Mouse (Mus musculus): ENCODE measurements around the gene Rps8.

DNA sequence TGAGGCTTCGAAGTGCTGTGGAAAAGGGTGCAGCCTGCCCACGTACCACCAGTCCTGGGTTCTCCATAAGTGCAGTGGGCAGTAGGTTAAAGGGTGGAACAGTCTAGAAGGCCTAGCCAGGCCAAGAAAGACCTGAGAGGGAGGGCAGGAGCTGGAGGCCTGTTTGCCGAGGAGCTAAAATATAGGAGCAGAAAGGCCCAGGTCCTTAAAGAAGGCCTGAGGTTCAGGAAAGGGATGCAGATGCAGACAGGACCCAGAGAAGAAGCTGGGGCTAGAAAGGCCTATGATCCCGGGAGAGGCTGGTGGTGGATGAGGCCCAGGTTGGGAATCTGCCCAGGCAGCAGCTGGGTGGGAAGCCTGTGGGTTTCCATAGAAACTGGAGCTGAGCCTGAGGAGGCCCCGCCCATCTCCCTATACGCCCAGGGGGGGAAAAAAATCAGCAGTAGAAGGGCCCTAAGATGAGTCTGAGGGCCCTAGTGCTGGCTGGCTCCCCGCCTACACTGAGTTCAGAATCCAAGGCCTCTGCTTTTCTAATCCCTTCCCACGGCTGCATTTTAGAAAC lies 30.6 kb downstream of the Rps8 start, which contains the start of gene Btbd19:
- TF ChIP-seq CTCF (IDR thresholded peaks at IDR 0.05; ENCODE audit: low read depth) (no peak), EP300 (optimal IDR thresholded peaks at IDR 0.05) (no peak)
